Mouse (Mus musculus) ovary, postnatal 14 days (tissue): ENCODE results near the gene Dhx35.

ENCODE experiments used
- DNase-seq: peaks from one replicate; pipeline ENCODE4 v3.0.0; 2022; ENCODE audit warnings: low spot score

Gene Dhx35

DNA sequence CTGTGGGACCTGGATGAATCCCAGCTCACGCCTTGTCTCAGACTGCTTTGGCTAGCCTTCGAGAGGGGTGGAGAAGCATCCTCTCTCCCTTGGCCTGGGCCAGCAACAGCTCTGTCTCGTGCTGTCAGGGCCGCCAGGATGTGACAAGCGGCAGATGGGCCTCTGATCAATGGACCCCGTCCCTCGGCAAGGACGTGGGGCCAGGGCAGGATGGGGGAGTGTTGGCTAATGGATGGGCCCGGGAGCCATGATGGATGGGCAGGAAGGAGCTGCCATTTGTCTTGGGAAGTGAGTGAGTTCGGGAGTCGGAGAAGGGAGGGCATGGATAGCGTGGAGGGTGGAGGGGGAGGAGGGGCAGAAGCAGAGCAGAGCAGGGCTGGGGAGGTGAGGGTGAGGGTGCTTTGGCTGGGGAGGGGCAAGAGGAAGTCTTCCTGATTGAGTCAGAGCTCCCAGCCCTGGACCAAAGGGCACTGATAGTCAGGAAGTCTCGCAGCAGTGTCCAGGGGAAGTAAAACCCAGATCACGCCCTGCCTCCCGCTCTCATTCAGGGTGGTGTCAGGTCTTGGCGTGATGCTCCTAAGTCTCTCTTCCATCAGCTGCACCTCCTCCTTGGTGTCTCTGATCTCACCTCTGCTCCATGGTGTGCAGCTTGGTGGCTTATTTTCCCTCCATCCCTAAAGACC, 98.7 kb downstream of the Dhx35 start:
- DNase-seq = no peak

DNA sequence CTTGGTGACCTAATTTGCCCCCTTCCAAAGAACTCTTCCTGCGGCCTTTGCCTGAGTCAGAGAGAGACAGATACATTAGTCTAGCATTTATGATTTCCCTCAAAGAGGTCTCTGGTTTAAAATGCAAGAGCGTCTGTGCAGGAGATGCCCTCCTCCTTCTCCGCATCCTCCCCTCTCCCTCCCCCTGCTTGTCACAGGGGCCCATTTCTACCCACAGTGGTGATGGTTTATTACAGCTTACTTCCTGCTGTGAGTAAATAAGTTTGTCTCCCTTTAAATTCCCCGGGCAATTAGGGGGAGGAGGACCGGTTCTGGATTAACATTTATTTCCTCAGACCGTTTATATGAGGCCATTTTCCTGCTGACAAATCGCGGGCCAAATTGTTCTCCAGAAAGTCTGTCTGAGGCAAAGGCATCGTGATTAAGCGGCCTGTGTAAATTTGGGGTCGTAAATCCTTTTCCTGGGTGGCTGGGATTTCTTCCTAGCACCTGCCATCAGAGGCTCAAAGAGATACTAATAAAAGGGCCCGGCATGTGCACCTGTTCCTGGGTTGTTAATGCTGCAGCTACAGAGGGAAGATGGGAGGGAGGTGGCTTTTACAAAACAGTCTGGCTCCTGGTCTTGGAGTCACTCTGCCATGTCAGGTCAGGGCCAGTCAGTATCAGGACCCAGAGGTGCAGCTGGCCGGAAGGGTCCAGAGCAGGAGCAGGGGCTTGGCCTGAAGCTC, 104.0 kb downstream of the Dhx35 start:
- no peak for DNase-seq
